Mouse (Mus musculus) T-helper 17 cell (primary cell): Measurements from ENCODE around the gene Tshz2.
"Not testable (repeated sequence)": the region's sequence is repeated elsewhere in the genome, so short reads cannot be mapped to it uniquely, and the experiment has no call there.

ENCODE experiments used
- in situ Hi-C, 2 experiments: fragments of 300-600 bp; cut with MboI, MseI; formaldehyde crosslinking; loops; 1 replicate in 1 of 2; 2 replicates in 1 of 2; pipeline ENCODE4 v1.15.1; 2025; ENCODE audit warnings: high pct_unique_total_duplicates in 2 of 2

Tshz2 gene

GRCm38 (mm10) chr2:169811589-169811988 lies 178.8 kb downstream of the Tshz2 start:
- in situ Hi-C loops = no loop called here

GRCm38 (mm10) chr2:169812055-169812454 lies 179.2 kb downstream of the Tshz2 start:
- in situ Hi-C loops = no loop called here

GRCm38 (mm10) chr2:169812940-169813339 lies 180.1 kb downstream of the Tshz2 start:
- in situ Hi-C loops = no loop called here

- in situ Hi-C loops = no loop called here
Observed at GRCm38 (mm10) chr2:169814351-169814750, 181.5 kb downstream of the Tshz2 start.

- in situ Hi-C loops = no loop called here
Observed at GRCm38 (mm10) chr2:169814757-169815156, 181.9 kb downstream of the Tshz2 start.

GRCm38 (mm10) chr2:169821021-169821441 lies 188.2 kb downstream of the Tshz2 start:
- in situ Hi-C loops = no loop called here

GRCm38 (mm10) chr2:169825908-169826307 lies 193.1 kb downstream of the Tshz2 start:
- in situ Hi-C loops = no loop called here

- in situ Hi-C loops = no loop called here
Observed at GRCm38 (mm10) chr2:169826316-169826715, 193.5 kb downstream of the Tshz2 start.

- in situ Hi-C loops = no loop called here
Observed at GRCm38 (mm10) chr2:169826833-169827232, 194.0 kb downstream of the Tshz2 start.

GRCm38 (mm10) chr2:169832184-169832583 lies 199.4 kb downstream of the Tshz2 start:
- in situ Hi-C loops = no loop called here

- in situ Hi-C loops = no loop called here
Observed at GRCm38 (mm10) chr2:169833638-169834037, 200.8 kb downstream of the Tshz2 start.

- in situ Hi-C loops = no loop called here
Observed at GRCm38 (mm10) chr2:169834602-169835001, 201.8 kb downstream of the Tshz2 start.

GRCm38 (mm10) chr2:169837031-169837605 lies 204.3 kb downstream of the Tshz2 start:
- in situ Hi-C loops = no loop called here

- in situ Hi-C loops = no loop called here
Observed at GRCm38 (mm10) chr2:169838521-169838920, 205.7 kb downstream of the Tshz2 start.

- in situ Hi-C loops = no loop called here
Observed at GRCm38 (mm10) chr2:169841442-169841841, 208.6 kb downstream of the Tshz2 start.

GRCm38 (mm10) chr2:169842494-169842893 lies 209.7 kb downstream of the Tshz2 start:
- in situ Hi-C loops = no loop called here

- in situ Hi-C loops = no loop called here
Observed at GRCm38 (mm10) chr2:169843553-169843952, 210.7 kb downstream of the Tshz2 start.

- in situ Hi-C loops = no loop called here
Observed at GRCm38 (mm10) chr2:169849077-169849476, 216.3 kb downstream of the Tshz2 start.

- in situ Hi-C loops = no loop called here
Observed at GRCm38 (mm10) chr2:169849541-169849940, 216.7 kb downstream of the Tshz2 start.

- in situ Hi-C loops = no loop called here
Observed at GRCm38 (mm10) chr2:169851606-169852005, 218.8 kb downstream of the Tshz2 start.

- in situ Hi-C loops = no loop called here
Observed at GRCm38 (mm10) chr2:169854491-169854890, 221.7 kb downstream of the Tshz2 start.

GRCm38 (mm10) chr2:169857041-169857440 lies 224.2 kb downstream of the Tshz2 start:
- in situ Hi-C loops = not testable (repeated sequence)

- in situ Hi-C loops = no loop called here
Observed at GRCm38 (mm10) chr2:169859078-169859855, 226.5 kb downstream of the Tshz2 start.
